Mouse (Mus musculus): ENCODE measurements around the gene Nadk2. TPM values are rescaled to one million over a fixed set of nuclear protein-coding genes. Genes with fewer than 3 reads are reported as not detected.

Nadk2 gene
- total RNA-seq (2014; fragmentation: Nextera tagmentation) (31.8 and 52.6 TPM in 2 replicates), total RNA-seq (2017) (57.9 and 63.5 TPM in 2 replicates)

- ATAC-seq (replicated peaks; ENCODE audit: poor library complexity, severe bottlenecking), result peak; percentile 77
These were observed at the start of gene Nadk2 for GRCm38 (mm10) chr15:9070912-9071555. Gene Nadk2, plus strand, starts transcription at chr15:9071260.

DNA sequence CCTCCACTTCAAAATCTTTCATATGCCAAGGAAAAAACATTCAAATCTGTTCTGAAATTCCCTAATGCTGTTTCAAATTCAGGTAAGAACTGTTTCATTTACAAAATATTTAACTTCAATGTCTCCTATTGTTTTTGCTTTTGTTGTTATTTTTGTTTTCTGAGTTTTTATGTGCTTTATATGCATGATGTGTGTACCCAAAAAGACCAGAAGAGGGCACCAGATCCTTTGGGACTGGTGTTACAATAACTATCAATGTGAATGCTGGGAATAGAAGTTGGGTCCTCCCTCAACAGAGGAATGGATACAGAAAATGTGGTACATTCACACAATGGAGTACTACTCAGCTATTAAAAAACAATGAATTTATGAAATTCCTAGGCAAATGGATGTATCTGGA, 15.4 kb upstream of the Nadk2 start:
- no peak for ATAC-seq (replicated peaks; ENCODE audit: poor library complexity, severe bottlenecking)

DNA sequence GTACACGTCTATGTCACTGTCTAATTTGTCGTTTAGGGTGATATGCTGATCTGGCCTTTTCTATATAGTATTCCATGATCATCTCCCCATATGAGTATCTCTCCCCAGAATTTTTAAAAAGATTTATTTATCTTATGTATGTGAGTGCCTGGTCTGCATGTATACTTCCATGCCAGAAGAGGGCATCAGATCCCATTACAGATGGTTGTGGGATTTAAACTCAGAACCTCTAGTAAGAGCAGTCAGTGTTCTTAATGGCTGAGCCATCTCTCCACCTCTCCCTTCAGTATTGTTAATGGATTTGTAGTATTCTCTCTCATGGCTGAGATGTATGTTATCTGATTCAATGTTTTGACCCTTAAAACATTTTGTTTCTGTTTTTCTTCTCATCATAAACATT, 11.2 kb upstream of the Nadk2 start:
- no peak for ATAC-seq (replicated peaks; ENCODE audit: poor library complexity, severe bottlenecking)

- no peak for ATAC-seq (replicated peaks; ENCODE audit: poor library complexity, severe bottlenecking)
These were observed 9.7 kb upstream of the Nadk2 start for GRCm38 (mm10) chr15:9061150-9061882.

GRCm38 (mm10) chr15:9068881-9069280, 2.2 kb upstream of the Nadk2 start:
- no peak for ATAC-seq (replicated peaks; ENCODE audit: poor library complexity, severe bottlenecking)

- ATAC-seq (replicated peaks; ENCODE audit: poor library complexity, severe bottlenecking), result peak; percentile 8; the same call in 1 of the 2 replicates
These were observed 707 bp upstream of the Nadk2 start for GRCm38 (mm10) chr15:9070353-9070752.

GRCm38 (mm10) chr15:9071556-9072544, 790 bp downstream of the Nadk2 start:
- 0 out of 2 replicates have a peak, but pooled peaks have one; percentile 3 for ATAC-seq (replicated peaks; ENCODE audit: poor library complexity, severe bottlenecking)

- ATAC-seq (replicated peaks; ENCODE audit: poor library complexity, severe bottlenecking), result peak; percentile 16
These were observed 1.6 kb downstream of the Nadk2 start for GRCm38 (mm10) chr15:9072630-9073029.

DNA sequence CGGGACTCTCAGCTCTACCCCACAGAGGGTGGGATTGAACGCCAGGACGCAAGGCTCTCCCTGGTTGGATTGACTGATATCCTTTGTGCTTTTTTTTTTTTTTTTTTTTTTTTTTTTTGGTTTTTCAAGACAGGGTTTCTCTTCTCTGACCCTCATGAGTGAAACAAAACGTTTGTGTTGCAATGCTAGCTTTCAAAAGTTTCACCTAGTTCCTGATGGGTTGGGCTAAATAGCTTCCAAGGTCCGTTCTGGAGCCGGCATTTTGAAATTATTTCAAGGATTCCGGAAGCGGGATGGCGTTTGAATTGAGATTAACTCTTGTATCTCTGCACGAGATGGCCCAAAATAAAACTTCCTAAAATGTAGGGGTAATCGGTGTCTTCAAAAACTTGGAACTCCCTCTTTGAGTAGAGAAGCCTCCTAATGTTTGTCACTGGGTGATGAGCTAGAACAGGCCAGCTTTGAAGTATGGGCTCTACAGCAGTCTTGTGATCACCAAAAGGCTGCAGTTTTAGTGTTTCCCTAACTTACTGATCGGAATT, 2.1 kb downstream of the Nadk2 start:
- peak; percentile 10; the same call in 1 of the 2 replicates for ATAC-seq (replicated peaks; ENCODE audit: poor library complexity, severe bottlenecking)

GRCm38 (mm10) chr15:9073684-9074083, 2.6 kb downstream of the Nadk2 start:
- no peak for ATAC-seq (replicated peaks; ENCODE audit: poor library complexity, severe bottlenecking)

GRCm38 (mm10) chr15:9074139-9074538, 3.1 kb downstream of the Nadk2 start:
- ATAC-seq (replicated peaks; ENCODE audit: poor library complexity, severe bottlenecking), result no peak

DNA sequence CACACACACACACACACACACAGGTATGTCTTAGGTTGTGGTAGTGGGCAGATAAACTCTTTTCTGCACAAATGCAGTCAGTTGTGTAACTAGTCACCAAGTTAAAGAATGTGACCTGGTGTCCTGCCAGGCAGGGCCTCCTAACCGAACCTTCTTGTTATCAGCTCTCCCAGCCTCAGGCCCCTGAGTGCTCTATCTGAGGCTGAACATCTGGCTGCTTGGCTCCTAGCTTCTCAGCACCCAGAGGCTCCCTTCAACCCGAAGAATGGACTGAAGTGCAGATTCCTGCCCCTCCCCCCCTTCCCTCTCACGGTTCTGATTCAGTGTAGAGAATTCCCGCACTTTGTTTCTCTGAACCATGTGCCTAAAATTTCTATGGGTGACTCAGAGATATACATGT, 3.6 kb downstream of the Nadk2 start:
- no peak for ATAC-seq (replicated peaks; ENCODE audit: poor library complexity, severe bottlenecking)

DNA sequence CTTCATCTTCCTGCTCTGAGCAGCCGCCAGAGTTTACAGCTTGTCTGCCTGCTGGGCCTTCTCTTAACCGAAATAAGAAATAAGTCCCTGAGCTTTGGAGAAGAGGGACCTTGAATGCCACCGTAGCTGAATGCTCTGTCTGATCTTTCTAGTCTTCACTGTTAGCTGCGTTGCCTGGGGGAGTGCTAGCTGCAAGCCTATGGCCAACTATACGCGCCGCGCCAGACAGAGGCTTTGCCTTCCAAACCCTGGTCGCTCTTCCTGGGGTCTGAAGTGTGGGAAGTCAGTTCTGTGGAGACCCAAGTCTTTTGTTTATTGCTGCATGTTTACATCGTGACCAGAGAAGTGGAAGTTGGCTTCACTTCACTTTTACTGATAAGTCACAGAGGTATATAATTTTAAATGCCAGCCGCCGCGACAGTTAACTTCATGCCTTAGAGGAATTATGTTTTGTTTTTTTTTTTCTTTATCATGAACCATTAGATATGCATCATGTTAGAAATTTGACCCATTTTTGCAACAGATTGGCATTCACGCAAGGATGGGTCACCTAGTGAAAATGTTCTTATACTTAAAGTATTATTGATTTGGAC, 4.6 kb downstream of the Nadk2 start:
- ATAC-seq (replicated peaks; ENCODE audit: poor library complexity, severe bottlenecking), result no peak

DNA sequence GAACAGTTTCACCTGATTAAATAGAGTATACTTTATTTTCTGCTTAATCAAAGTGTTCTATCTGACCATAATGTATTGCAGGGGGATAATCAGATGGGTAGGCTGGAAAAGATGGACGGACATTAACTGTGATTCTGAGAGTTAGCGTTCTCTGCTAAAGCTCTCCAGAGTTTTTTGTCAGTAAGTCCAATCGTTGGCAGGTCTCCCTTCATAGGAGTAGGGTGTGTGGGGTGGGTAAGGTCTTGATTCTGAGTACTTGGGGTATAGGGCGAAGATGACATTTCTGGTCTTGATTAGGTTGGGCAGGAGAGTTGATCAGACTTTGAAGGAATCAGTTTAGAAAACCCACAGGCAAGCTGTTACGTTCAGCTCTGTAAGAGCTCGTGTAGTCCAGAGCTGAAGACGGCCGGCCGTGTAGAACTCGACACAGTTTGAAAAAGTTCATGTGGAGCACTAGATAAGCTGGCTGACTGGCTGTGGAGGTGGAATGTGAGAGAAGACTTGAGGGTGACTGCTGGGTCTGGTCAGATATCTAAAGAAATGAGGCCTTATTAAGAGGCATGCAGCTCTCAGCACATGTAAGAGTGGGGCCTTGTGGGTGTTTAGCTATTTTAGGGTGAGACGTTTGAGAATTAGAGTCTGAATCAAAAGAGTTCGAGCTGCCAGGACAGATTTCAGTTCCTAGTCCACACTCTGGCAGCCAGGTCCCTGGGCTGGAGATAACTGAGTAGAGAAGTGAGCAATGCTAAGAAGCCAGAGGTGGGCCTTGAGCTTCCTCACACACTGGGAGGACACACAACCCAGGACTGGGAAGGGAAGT, 7.6 kb downstream of the Nadk2 start:
- ATAC-seq (replicated peaks; ENCODE audit: poor library complexity, severe bottlenecking), result peak; percentile 64

- no peak for ATAC-seq (replicated peaks; ENCODE audit: poor library complexity, severe bottlenecking)
These were observed 8.6 kb downstream of the Nadk2 start for GRCm38 (mm10) chr15:9079626-9080025.

- peak; percentile 70 for ATAC-seq (replicated peaks; ENCODE audit: poor library complexity, severe bottlenecking)
These were observed 9.1 kb downstream of the Nadk2 start for GRCm38 (mm10) chr15:9080206-9080605.

DNA sequence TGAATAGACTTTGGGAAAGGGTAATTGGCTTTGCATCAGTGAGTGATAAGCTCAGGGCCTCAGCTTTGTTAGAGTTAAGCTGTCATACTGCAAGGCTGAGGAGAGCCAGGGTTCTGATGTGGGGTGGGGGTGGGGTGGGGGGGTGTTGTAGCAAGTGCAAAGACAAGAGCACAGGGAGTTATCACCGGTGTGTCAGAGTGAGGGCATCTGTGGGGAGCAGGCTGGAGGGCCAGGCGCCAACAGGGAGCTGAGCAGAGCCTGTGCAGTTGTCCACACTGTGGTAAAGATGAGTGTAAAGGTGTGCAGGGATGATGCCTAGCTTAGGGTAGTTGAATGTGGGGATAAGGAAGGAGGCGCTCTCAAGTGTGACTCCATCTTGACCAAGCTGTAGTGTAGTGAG, 10.2 kb downstream of the Nadk2 start:
- no peak for ATAC-seq (replicated peaks; ENCODE audit: poor library complexity, severe bottlenecking)

DNA sequence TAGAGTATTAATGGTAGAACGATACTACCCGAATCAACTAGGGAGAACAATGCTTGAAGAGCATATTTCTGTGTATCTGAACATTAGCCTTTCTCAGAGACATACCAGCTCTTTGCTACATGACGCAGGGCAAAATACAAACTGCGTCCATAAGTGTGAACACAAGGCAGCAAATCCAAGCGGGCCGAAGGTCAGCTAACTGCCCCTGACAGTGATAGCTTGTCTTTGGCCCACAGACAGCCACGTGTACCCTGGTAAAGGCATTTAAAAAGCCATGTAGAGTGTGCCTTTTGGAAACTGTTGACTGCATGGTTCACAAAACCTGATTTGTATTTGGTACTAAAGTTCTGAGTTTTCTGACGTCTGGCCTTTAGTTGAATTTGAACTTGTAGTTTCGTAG, 11.7 kb downstream of the Nadk2 start:
- no peak for ATAC-seq (replicated peaks; ENCODE audit: poor library complexity, severe bottlenecking)

GRCm38 (mm10) chr15:9086813-9087212, 15.8 kb downstream of the Nadk2 start:
- no peak for ATAC-seq (replicated peaks; ENCODE audit: poor library complexity, severe bottlenecking)
